Mouse (Mus musculus) liver, embryonic 16.5 days (tissue): ENCODE results near the gene Rest. TPM values are rescaled to one million over a fixed set of nuclear protein-coding genes. Genes with fewer than 3 reads are reported as not detected.

Source experiments
- ATAC-seq: fragments of 200-750 bp; cut with Nextera tagmentation; 2 replicates; pipeline ENCODE4 v1.8.0; 2017; ENCODE audit warnings: low read depth, mild to moderate bottlenecking, moderate number of reproducible peaks, moderate library complexity
- H3K27ac ChIP-seq: fragments of 300-500 bp; sonication (generic); 2 replicates; pipeline ENCODE4 v1.5.1; 2014; ENCODE audit warnings: mild to moderate bottlenecking, low read length
- H3K27me3 ChIP-seq: fragments of 300-500 bp; sonication (generic); 2 replicates; pipeline ENCODE4 v1.6.1; 2014; ENCODE audit warnings: low read depth, low read length, mixed read lengths; ENCODE audit not compliant: control insufficient read depth, insufficient read depth
- H3K36me3 ChIP-seq: fragments of 300-500 bp; sonication (generic); 2 replicates; pipeline ENCODE4 v1.6.1; 2014; ENCODE audit warnings: mild to moderate bottlenecking; ENCODE audit not compliant: control insufficient read depth, insufficient read depth
- H3K4me1 ChIP-seq: fragments of 300-500 bp; sonication (generic); 2 replicates; pipeline ENCODE4 v1.6.1; 2014; ENCODE audit warnings: low read depth, low read length, mixed read lengths; ENCODE audit not compliant: control insufficient read depth
- H3K4me2 ChIP-seq: fragments of 300-500 bp; sonication (generic); 2 replicates; pipeline ENCODE4 v1.6.1; 2014; ENCODE audit warnings: low read depth, low read length, mixed read lengths
- H3K4me3 ChIP-seq: fragments of 300-500 bp; sonication (generic); 2 replicates; pipeline ENCODE4 v1.5.1; 2014; ENCODE audit warnings: low read depth, mild to moderate bottlenecking, low read length
- H3K9ac ChIP-seq: fragments of 300-500 bp; sonication (generic); 2 replicates; pipeline ENCODE4 v1.6.1; 2014; ENCODE audit warnings: low read depth, low read length
- H3K9me3 ChIP-seq: fragments of 300-500 bp; sonication (generic); replicated peaks from 2 replicates; pipeline ENCODE4 v1.6.1; 2016; ENCODE audit warnings: low read length; ENCODE audit not compliant: control insufficient read depth
- WGBS: fragments of 180-500 bp; shearing (Covaris S2); extraction: QIAGEN DNeasy Blood & Tissue Kit; methylation state at CpG from one replicate; pipeline ENCODE4 v1.1.7; 2014; ENCODE audit not compliant: insufficient replicate concordance; 5-methylcytosine and 5-hydroxymethylcytosine counted together
- polyA plus RNA-seq: library from polyadenylated mRNA; unstranded; fragments of >200 nt; fragmentation: Nextera tagmentation; extraction: Ambion mirVana; gene quantifications from 2 replicates; pipeline ENCODE4 v1.2.1, GENCODE M21; 2015

Gene Rest
- polyA plus RNA-seq, 1 experiment from 2014 or later: 5.9 TPM

GRCm38 (mm10) chr5:77259315-77259714 lies 6.0 kb upstream of the Rest start:
- no peak overlapping the region for H3K4me3 ChIP-seq
- H3K4me2 ChIP-seq: no peak overlapping the region
- no peak overlapping the region for H3K9ac ChIP-seq
- no peaks in the 10 kb centered on the region for H3K36me3 ChIP-seq
- no peaks in the 10 kb centered on the region for H3K4me1 ChIP-seq
- H3K27me3 ChIP-seq: no peaks in the 10 kb centered on the region
- no peak for ATAC-seq
- H3K27ac ChIP-seq: no peak overlapping the region
- no peaks in the 10 kb centered on the region for H3K9me3 ChIP-seq

DNA sequence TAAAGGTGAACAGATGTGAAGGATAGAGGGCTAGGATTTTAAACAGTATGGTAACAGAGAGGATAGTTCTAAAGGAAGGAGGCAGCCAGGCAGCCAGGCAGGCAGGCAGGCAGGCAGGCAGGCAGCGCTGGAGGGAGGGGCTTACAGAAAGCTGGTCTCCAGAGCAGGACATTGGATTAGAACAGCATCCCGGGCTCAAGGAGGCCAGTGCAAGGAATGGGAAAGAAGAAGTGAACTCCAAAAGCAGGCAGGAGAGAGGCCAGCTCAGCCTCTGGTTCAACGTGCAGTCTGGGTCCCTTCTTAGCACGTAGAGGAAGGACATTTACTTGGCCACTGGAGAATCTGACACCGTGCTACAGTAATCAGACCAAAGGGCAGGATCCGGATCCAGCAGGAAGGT lies 5.2 kb upstream of the Rest start:
- Histone ChIP-seq H3K4me3 (no peak overlapping the region), H3K36me3 (no peaks in the 10 kb centered on the region), H3K27me3 (no peaks in the 10 kb centered on the region), H3K4me1 (peaks cover 5% of the 10 kb centered on the region), H3K27ac (no peak overlapping the region), H3K4me2 (no peak overlapping the region), H3K9me3 (no peaks in the 10 kb centered on the region), H3K9ac (no peak overlapping the region)
- WGBS: 49% methylated on average over 6 of the region's 6 CpGs
- ATAC-seq: no peak

GRCm38 (mm10) chr5:77261137-77261536 lies 4.2 kb upstream of the Rest start:
- Histone ChIP-seq H3K4me1 (peaks cover 5% of the 10 kb centered on the region), H3K27me3 (no peaks in the 10 kb centered on the region), H3K36me3 (no peaks in the 10 kb centered on the region), H3K9ac (no peak overlapping the region), H3K4me2 (no peak overlapping the region), H3K9me3 (no peaks in the 10 kb centered on the region), H3K27ac (no peak overlapping the region), H3K4me3 (no peak overlapping the region)
- WGBS: 26% methylated on average over 4 of the region's 4 CpGs
- no peak for ATAC-seq

DNA sequence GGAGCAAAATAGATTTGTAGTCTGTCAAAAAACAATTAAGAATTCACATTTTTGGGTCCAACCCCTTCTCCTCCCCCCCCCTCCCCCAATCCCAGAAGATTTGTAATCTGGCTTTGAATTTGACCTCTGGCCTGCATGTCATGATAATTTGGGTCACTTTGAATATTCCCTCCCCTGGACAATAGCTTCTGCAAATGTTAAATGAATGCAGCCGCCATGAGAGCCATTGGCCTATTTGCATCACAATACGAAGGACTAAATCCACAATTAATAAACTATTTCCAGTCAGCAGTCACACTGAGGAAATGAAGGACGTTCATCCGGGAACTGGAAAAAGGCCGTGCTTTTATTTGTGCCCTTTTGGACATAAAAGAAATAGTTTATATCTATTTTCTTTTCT lies 3.2 kb upstream of the Rest start:
- H3K27me3 ChIP-seq: no peaks in the 10 kb centered on the region
- no peak overlapping the region for H3K27ac ChIP-seq
- no peak overlapping the region for H3K4me3 ChIP-seq
- no peak overlapping the region for H3K9ac ChIP-seq
- H3K9me3 ChIP-seq: no peaks in the 10 kb centered on the region
- 79% methylated on average over 5 of the region's 5 CpGs for WGBS
- peaks cover 5% of the 10 kb centered on the region for H3K4me1 ChIP-seq
- ATAC-seq: no peak
- H3K36me3 ChIP-seq: no peaks in the 10 kb centered on the region
- no peak overlapping the region for H3K4me2 ChIP-seq

- H3K36me3 ChIP-seq: peaks cover 16% of the 10 kb centered on the region
- ATAC-seq: peak; percentile 83
- peak overlapping the region; percentile 98 for H3K4me2 ChIP-seq
- 0 out of 2 replicates have a peak, but pooled peaks cover 2% of the 10 kb centered on the region for H3K9me3 ChIP-seq
- peaks cover 5% of the 10 kb centered on the region for H3K4me1 ChIP-seq
- peak overlapping the region; percentile 88 for H3K27ac ChIP-seq
- H3K4me3 ChIP-seq: peak overlapping the region; percentile 91
- under 1% methylated on average over 43 of the region's 53 CpGs for WGBS
- no peaks in the 10 kb centered on the region for H3K27me3 ChIP-seq
- H3K9ac ChIP-seq: peak overlapping the region; percentile 91
These were observed 377 bp downstream of the Rest start for GRCm38 (mm10) chr5:77265671-77266065.

DNA sequence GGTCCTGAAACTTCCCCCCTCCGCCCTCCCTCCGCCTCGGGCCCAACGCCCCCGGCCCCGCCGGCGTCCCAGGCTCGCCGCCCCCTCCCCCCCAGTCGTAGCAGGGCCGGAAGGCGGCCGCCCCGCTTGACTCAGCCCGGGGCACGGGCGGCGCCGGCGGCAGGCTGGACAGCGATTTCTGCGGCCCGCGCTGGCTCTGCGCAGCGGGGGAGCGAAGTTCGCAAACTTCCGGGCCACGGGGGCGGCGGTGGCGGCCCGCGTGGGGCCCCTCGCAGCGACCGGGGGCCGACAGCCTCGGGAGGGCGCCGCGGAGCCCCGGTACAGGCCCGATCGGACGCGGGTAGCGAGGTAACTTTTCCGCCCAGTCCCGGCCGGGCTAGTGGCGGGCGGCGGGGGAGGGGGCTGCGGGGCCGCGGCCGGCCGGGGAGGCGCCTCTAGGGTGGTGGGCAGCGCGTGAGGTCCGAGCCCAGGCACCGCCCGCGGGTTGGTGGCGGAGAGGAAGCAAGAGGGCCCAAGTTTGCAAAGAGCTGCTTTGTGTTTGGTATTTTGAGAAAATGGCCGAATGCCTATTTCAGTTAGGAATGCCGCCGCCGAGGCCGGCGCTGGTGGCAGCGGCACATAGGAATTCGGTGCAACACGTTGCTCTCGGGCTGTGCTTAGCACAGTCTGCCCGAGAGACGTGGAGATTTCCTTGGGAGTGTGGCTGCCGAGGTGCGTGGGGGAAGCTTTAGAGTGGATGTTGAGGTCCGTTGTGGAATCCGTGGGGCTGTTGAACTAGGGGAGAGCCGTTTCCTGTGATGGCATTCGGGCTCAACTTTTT lies 985 bp downstream of the Rest start:
- Histone ChIP-seq H3K4me1 (peaks cover 5% of the 10 kb centered on the region), H3K27me3 (no peaks in the 10 kb centered on the region), H3K4me3 (peak overlapping the region; percentile 91), H3K36me3 (peaks cover 16% of the 10 kb centered on the region), H3K9me3 (0 out of 2 replicates have a peak, but pooled peaks cover 2% of the 10 kb centered on the region), H3K27ac (peak overlapping the region; percentile 88), H3K9ac (peak overlapping the region; percentile 91), H3K4me2 (peak overlapping the region; percentile 98)
- WGBS: under 1% methylated on average over 66 of the region's 87 CpGs
- peak; percentile 52 for ATAC-seq

DNA sequence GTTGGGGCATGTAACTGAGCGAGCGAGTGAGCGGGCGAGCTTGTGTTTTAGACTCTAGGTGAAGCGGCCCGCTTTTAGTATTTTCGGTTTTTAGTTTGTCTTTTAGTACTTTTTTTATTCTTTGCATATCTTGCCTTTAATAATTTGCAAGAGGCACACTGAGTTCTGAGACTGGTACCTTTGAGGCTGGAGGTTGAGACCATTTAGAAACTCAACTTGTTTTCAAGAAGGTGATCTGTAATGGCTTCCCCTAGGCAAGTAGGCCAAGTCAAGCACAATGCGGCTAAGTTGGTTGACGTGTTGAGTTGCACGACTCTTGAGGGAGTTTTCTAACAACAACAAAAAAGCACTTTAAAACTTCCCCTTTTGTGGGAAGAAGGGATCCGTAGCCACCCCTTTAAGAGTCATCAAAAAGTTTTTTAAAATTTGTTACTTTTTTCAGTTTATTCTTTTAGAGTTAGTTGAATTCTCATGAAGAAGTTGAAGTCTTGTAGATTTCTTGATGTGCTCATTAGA lies 1.7 kb downstream of the Rest start:
- peak overlapping the region; percentile 98 for H3K4me2 ChIP-seq
- H3K27me3 ChIP-seq: no peaks in the 10 kb centered on the region
- H3K4me3 ChIP-seq: peak overlapping the region; percentile 91
- peak overlapping the region; percentile 91 for H3K9ac ChIP-seq
- WGBS: 2% methylated on average over 11 of the region's 11 CpGs
- peaks cover 16% of the 10 kb centered on the region for H3K36me3 ChIP-seq
- peaks cover 5% of the 10 kb centered on the region for H3K4me1 ChIP-seq
- H3K9me3 ChIP-seq: 0 out of 2 replicates have a peak, but pooled peaks cover 2% of the 10 kb centered on the region
- no peak for ATAC-seq
- peak overlapping the region; percentile 88 for H3K27ac ChIP-seq

DNA sequence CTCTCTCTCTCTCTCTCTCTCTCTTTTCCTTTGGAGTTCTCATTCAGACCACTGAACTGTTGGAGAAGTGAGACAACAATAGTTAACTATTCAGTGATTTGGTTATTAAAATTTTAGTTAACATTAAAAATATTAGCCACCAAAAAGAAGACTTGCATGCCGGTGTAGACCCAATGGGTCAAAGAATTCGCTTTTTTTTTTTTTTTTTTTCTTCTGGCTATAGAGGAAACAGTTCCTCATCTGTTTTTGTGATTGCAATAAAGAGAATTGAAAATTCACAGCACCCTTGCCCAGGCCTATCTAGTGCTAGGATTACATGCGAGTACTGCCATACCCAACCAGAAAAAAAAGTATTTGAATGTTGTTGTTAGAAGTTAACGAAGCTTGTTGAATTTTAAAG lies 2.1 kb downstream of the Rest start:
- 0 out of 2 replicates have a peak, but pooled peaks cover 2% of the 10 kb centered on the region for H3K9me3 ChIP-seq
- H3K36me3 ChIP-seq: peaks cover 16% of the 10 kb centered on the region
- H3K9ac ChIP-seq: no peak overlapping the region
- H3K27me3 ChIP-seq: no peaks in the 10 kb centered on the region
- ATAC-seq: no peak
- peaks cover 5% of the 10 kb centered on the region for H3K4me1 ChIP-seq
- H3K4me3 ChIP-seq: peak overlapping the region; percentile 91
- no peak overlapping the region for H3K27ac ChIP-seq
- peak overlapping the region; percentile 98 for H3K4me2 ChIP-seq
- WGBS: 68% methylated on average over 4 of the region's 4 CpGs

- WGBS: 93% methylated on average over 30 of the region's 30 CpGs
- Histone ChIP-seq H3K36me3 (peaks cover 16% of the 10 kb centered on the region), H3K4me3 (no peak overlapping the region), H3K27ac (no peak overlapping the region), H3K27me3 (no peaks in the 10 kb centered on the region), H3K9me3 (0 out of 2 replicates have a peak, but pooled peaks cover 2% of the 10 kb centered on the region), H3K9ac (no peak overlapping the region), H3K4me2 (no peak overlapping the region), H3K4me1 (peaks cover 5% of the 10 kb centered on the region)
- ATAC-seq: no peak
These were observed 2.8 kb downstream of the Rest start for GRCm38 (mm10) chr5:77267957-77268624.
